Mouse (Mus musculus) thymus, postnatal 0 days (tissue): ENCODE measurements around the gene Dhrs3. TPM values are rescaled to one million over a fixed set of nuclear protein-coding genes. Genes with fewer than 3 reads are reported as not detected.

Experiments
- DNase-seq: peaks from one replicate; pipeline ENCODE4 v3.0.0-alpha.2; 2015; ENCODE audit warnings: low spot score
- polyA plus RNA-seq: library from polyadenylated mRNA; unstranded; fragments of >200 nt; fragmentation: Nextera tagmentation; extraction: Ambion mirVana; gene quantifications from 2 replicates; pipeline ENCODE4 v1.2.1, GENCODE M21; 2015

Dhrs3 gene
- polyA plus RNA-seq, 1 experiment from 2014 or later: 129 TPM

DNA sequence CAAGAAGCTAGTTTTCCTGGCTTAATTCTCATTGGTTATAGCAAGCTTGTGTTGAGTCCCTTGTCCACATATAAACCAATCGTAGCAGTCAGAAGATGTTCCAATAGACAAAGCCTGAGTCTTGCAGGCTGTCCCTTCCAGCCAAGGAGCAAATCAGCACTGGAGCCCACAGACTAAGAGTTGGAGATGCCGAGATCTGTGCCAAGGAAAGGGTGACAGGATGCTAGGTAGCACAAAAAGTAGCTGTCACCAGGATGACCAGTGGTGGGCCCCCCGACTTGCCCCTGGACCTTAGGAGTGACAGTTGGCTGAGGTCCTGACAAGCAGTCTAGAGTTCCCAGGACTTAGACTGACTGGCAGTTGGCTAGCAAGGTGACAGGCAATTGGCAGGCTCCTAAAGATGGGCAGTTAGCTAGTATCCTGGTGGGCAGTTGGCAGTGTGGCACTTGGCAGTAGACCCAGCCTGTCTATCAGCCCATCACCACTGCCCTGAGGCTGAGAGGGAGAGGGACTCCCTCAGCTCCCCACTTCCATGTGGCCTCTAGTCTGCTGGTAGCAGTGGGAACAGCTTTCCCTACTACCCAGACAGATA is 44.0 kb downstream of the Dhrs3 start:
- DNase-seq: no peak

GRCm38 (mm10) chr4:144939847-144940411 is 47.3 kb downstream of the Dhrs3 start:
- no peak for DNase-seq

DNA sequence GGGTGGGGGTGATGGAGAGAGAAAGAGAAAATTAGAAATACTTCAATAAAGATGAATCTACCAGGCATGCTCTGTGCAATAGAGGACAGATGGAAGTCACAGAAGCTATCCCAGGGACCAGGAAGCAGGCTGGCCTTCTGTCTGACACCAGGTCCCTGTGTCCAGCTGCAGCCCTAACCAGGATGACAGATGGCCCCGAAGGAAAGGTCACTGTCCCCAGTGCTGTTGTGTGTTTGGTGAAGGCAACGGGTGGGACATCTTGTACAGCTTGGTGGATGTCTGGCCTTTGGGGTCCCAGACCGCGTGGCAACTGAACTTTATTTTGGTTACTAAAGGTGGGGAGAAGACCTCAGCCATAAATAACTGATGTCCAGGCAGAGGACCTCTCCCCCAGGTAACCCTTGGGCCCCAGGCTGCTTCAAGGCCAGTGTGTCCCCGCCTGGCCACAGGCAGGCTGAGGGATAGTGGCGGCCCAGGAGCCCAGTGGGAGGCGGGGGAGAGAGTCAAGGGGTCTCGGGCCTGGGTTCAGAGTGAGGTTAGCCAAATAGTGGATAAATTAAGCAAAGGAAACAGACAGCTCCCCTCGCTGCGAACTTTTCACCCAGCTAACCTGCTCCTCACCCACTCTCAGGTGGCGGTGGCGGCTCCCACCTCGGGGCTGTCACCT is 48.3 kb downstream of the Dhrs3 start:
- no peak for DNase-seq

- no peak for DNase-seq
These were observed 49.8 kb downstream of the Dhrs3 start for GRCm38 (mm10) chr4:144942433-144942832.

GRCm38 (mm10) chr4:144943273-144943672 is 50.6 kb downstream of the Dhrs3 start:
- DNase-seq: no peak

- no peak for DNase-seq
These were observed 55.2 kb downstream of the Dhrs3 start for GRCm38 (mm10) chr4:144947738-144948390.

GRCm38 (mm10) chr4:144949441-144950326 is 57.1 kb downstream of the Dhrs3 start:
- DNase-seq: no peak

DNA sequence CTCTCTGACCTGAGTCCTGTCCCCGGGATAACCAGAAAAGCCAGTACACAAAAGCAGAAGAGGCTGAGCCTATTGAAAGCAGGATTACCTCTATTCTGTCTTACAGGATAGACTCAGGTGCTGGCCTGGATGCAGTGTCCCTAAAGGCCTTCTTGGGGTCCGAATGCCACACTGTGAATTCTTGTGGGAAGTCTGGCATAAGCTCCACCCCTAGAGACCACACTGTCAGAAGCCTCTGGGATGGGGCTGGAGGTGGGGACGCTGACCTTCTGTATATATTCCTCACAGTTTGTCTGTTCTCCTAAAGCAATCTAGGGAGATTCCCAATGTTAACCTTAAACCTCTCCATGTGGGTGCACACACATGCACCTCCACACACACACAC is 57.7 kb downstream of the Dhrs3 start:
- no peak for DNase-seq

DNA sequence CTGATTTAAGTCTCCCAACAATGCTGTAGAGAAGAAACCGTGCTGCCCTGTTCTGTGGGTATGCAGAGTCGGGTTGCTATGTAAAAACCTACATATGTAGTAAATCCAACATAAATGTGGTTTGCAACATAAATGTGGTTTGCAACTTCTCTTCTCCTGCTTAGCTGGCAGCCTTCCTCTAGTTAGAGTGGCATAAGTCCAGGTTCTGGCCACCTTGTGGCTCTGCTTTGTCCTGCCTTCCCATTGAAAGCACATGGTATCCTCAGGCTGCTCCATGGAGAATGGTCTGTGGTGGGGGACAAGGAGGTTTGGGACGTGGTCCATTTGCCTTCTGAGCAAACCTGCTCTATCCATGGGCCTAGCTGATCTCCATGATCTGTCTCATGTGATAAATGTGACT is 58.3 kb downstream of the Dhrs3 start:
- DNase-seq: no peak

DNA sequence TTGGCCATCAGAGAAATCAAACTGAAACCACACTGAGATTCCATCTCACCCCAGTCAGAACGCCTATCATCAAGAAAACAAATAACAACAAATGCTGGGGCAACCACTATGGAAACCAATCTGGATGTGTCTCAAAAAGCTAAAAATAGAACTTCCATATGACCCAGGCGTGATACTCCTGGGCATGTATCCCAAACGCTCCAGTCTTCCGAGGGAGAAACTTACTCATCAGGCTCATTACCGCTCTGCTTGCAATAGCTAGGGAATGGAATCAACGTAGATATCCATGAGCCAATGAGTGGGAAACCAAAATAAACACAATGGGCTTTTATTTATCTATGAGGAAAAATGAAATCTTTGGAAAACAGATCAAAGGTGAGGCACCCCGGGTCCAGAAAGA is 59.2 kb downstream of the Dhrs3 start:
- no peak for DNase-seq

DNA sequence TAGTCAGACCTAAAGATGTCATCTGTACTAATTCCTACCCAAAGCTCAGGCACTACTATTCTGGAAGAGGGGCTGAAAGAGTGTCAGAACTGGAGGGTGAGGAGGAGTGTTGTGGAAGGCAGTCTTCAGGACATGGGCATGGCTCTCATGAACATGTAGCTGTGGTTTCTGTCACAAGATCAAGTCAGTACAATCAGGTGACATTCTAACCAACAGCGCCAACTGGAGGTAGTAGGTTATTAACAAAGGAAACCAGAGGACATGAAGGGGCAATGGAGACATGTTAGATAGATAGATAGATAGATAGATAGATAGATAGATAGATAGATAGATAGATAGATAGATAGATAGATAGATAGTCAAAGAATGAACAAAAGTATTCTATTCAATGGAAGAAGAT is 60.8 kb downstream of the Dhrs3 start:
- DNase-seq: no peak

GRCm38 (mm10) chr4:144955863-144956262 is 63.2 kb downstream of the Dhrs3 start:
- no peak for DNase-seq

DNA sequence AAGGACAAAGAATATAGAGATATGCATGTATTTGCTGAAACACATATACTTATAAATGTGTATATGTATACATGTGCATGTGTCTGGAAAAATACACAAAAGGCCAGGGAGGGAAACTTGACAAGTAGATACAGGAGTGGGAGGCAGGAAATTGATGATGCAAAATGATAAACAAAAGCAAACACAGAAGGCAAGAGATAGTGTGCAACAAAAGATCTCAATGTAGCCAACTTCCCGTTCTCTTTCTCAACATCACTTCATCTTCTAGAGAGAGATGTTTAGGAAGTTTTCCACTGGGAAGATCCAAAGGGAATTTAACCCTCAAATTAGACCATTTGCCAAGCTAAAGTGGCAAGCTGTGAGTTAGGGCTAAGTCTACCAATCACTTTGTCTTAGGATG is 63.7 kb downstream of the Dhrs3 start:
- DNase-seq: no peak

GRCm38 (mm10) chr4:144957186-144957585 is 64.6 kb downstream of the Dhrs3 start:
- DNase-seq: no peak

GRCm38 (mm10) chr4:144957721-144958120 is 65.1 kb downstream of the Dhrs3 start:
- DNase-seq: no peak

GRCm38 (mm10) chr4:144960188-144960904 is 67.7 kb downstream of the Dhrs3 start:
- DNase-seq: no peak

GRCm38 (mm10) chr4:144961232-144961631 is 68.6 kb downstream of the Dhrs3 start:
- DNase-seq: no peak

DNA sequence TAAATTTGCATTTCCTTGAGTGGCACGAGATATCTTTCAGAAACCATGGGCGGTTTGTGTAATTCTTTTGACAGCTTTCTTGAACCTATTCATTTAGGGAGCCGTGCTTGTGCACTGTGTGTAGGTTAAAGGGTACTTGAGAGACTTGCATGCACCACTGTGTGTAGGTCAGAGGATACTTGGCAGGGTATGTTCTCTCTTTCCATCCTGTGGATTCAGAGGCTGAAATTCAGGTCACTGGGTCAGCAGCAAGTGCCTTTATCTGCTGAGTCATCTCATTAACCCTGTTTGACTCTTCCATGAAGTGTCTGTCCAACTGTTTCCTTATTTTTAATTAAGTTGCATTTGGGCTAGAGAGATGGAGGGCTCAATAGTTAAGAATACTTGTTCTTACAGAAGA is 69.1 kb downstream of the Dhrs3 start:
- no peak for DNase-seq

- no peak for DNase-seq
These were observed 72.6 kb downstream of the Dhrs3 start for GRCm38 (mm10) chr4:144965255-144965654.

DNA sequence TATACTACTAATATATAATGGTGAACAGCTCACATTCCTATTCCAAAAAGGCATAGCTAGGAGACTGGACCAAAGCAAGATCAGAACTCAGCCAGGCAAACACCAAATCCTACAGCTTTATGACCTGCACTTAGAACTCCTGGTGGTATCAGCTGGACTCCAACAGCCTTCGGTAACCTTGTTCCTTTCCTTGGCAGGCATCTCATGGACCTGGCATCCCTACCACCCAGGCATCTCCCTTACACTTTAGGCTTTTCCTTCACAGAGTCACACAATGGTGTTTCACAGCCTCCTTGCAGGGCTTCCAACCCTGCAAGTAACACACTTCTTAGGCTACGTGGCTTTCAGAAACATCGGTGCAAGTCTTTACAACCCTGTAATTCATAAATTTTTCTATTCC is 75.7 kb downstream of the Dhrs3 start:
- DNase-seq: no peak

GRCm38 (mm10) chr4:144969030-144969429 is 76.4 kb downstream of the Dhrs3 start:
- no peak for DNase-seq
